Mouse (Mus musculus) layer of hippocampus, adult 8-10 months (tissue): ENCODE measurements around the gene Rlbp1. TPM values are rescaled to one million over a fixed set of nuclear protein-coding genes. Genes with fewer than 3 reads are reported as not detected.
A peak's percentile ranks its signal among the peaks of the same experiment; 100 is the strongest.

Experiments used
- DNase-seq, 2 experiments: peaks; one replicate each; pipeline ENCODE4 v3.0.0; 2022; ENCODE audit warnings: low spot score in 2 of 2
- total RNA-seq, 4 experiments: library from RNA; stranded (reverse); gene quantifications; 2 replicates each; pipeline ENCODE4 v1.2.4; 2022

The Rlbp1 gene
- total RNA-seq, 4 experiments from 2014 or later, result 23.5 to 25.8 (median 24.1) TPM

DNA sequence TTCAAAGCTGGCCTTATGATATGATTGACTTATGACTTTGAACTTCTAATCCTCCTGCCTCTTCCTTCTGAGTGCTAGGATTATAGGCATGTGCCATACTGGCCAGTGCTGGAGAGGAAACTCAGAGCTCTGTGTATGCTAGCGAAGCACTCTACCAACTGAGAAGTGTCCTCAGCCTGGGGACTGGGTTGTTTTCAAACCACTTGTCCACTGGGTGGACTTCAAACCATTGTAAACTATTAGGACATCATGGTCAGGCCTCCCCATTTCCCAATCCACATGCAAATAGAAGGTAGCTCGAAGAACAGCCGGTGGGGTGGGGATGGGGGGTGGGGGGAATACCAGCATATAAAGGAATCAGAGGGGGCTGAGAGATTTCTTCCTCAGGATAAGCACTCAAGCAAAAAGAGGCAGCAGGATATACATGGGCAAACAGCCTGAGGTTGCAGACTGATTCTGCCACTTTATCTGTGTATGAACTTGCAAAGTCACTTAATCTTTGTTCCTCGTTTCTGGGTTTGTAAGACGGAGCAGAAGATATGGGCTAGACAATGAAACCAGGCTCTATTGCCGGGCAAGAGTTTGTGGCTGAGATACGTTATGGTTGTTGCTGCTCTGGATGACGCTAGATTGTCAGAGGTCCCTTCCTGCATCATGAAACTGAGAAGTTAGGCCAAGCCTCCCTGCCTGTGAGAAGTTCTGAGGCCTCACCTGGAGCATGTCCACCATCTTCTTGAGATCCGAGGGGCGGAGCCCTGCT is 10.2 kb downstream of the Rlbp1 start:
- DNase-seq, result no peak

DNA sequence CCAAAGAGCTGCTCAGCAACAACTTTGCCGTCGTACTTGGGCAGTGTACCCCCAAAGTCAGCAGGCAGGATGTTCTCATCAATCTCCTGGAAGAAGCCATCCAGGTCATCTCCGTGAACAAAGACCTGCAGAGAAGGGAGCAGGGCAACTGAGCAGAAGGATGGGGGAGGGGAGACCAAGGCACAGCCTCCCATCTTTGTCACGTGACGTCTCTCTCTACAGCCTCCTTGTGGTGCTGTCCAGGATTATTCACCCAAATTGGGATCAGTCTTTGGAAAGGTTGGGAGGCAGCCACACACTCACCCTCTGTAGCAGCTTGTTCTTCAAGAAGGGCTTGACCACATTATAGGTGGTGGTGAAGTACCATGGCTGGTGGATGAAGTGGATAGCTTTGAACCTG is 11.3 kb downstream of the Rlbp1 start:
- DNase-seq, result no peak

DNA sequence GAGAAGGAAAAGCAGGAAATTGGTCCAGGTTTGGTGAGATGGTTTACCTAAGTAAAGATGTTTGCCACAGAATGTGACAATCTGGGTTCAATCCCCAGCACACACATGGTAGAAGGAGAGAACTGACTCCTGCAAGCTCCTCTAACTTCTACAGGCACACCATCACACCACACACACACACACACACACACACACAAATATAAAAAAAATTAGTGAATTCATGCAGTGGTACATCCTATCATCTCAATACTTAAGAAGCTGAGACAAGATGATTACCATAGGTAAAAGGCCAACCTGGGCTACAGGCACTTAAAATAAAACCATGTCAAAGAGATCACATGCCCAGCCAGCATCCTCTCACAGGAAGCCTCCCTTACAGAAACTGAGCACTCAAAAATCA is 12.8 kb downstream of the Rlbp1 start:
- DNase-seq, result no peak

DNA sequence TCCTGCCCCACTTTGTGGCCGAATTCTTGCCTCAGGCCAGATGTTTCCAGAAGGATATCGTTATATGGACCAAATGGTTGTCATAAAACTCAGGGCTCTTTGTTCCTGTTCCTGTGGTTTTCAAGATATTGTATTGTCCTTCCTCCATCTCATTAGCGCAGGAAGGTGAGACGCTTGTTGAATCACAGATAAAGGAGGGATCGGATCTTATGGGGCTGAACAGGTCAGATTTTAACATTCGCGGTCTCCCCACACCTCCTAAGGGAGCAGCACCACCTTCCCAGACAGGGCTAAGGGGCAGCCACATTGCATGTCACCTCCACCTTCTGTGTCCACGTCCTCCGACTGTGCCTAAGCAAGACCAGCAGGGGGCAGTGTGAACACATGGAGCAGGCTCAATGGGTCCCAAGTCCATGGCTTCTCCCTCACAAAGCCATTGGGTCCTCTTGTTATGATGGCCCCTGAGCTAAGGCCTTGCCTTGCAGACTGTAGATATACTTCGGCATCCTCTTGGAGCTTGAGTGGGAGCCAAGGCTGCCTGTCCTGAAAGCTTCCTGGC is 15.4 kb downstream of the Rlbp1 start:
- DNase-seq, result peak in 1 of 2 experiments; percentile 74

DNA sequence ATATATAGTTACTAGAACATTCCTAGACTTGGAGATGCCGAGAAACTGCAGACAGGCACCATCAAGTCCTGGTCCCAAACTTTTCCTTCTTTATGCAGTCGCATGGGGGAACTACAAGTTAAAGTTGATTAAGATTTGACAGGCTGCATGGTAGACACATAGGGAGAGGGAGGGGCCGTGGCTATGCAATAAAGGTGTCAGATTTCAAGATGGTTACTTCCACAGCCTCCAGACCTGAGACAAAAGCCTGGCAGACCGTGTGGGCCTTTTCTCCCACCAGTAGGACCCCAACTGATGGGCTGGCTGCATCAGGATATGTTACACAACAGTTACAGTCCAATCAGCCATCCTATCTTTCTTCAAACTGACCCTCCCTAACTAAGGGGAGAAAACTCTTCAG is 17.4 kb downstream of the Rlbp1 start:
- DNase-seq, result no peak

DNA sequence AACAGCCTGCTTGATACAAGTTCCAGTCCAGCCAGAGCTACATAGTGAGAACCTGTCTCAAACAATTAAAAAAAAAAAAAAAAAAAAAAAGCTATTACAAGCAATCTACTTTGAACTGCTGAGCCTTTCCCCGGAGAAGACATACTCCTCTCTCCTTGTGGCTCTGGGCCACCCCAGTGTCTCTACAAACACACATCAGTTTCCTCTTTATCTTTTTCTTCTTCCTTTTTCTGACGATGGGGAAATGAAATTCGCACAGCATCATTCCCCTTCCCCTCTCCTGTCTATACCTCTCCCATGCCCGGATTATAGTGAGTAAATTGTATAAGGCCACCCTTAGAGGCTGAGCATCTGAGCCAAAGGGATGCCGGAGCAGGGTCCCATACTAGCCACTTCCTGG is 18.2 kb downstream of the Rlbp1 start:
- no peak for DNase-seq

DNA sequence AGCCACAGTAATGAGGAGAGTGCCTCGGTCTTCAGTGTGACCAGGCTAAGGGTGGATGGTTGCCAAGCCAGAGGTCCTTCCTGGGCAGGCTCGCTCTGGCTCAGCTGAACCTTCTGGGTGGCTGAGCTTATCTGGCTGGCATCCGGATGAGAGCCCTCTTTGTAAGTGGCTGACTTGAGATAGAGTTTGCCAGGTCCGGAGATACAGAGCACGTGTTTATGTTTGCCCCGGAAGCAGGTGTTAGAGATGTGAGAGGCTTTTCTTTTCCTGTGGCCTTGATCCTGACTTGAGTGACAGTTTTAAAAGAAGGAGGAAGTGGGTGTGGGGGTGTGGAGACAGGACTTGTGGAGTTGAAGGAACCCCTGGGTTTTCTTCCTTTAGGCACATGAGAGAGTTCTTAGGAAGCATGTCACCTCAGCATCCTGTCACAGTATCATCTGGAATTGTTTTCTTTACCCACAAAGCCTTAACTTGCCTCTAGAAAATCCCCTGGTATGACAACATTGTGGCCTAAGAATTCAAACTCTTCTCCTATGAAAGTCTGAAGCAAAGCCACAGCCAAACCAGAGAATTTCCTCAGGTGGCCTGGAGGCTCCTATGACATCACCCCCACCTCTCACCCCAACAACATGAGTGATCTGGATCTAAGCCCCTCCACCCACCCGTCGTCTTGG is 23.3 kb downstream of the Rlbp1 start:
- DNase-seq, result peak; percentile 41 to 66

DNA sequence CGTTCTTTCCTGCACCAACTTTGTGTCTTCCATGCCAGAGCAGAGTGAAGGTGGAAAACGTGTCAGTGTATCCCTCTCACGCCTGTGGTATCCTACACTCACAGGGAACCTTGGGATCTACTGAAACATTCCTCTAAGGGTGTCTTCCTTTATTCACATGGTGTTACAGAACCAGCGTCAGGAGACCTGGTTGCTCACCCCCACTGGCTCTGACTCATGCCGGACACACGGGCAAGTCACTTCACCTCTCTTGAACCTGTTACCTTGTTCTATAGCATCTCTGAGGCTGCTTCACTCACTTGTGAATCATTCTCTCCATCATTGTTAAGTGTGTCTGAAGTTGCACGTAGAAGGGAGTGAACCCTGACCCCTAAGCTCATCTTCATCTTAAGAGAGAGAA is 24.0 kb downstream of the Rlbp1 start:
- no peak for DNase-seq

DNA sequence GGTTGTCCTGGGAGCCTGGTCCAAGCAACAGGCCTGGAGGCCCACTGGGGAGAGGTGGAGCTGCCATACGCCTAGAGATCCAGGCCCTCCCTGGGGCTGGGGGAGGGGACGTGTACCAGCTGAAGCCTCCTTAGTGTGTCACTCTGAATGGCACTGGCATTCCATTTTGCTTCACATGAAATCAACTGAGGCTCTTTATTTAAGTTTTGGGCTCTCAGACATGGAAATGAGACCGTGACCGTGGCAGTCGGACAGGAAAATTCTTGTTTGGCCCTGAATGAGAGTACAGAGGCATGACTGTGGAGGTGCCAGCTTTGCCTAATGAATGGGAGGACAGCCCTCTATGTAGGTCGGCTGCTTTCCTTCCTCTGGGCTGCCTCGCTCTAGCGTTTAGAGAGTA is 24.6 kb downstream of the Rlbp1 start:
- DNase-seq, result peak; percentile 58 to 73

DNA sequence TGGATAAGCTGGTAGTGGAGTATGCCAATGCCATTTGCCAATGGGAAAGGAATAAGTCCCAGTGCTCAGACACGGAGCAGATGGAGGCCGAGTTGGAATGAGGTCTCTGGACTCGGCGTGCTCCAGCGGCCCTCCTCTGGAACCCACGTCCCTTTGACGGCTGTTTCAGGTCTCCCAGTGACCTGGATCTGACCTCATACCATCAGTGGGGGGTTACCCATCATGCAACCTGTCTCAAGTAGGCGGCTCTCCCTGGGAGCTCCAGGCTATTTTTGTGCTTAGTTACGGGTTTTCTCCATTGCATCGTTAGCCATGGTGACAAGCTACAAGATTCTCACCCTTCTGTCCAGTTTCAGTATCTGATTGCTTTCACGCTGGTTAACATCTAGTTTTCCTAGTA is 26.8 kb downstream of the Rlbp1 start:
- no peak for DNase-seq

DNA sequence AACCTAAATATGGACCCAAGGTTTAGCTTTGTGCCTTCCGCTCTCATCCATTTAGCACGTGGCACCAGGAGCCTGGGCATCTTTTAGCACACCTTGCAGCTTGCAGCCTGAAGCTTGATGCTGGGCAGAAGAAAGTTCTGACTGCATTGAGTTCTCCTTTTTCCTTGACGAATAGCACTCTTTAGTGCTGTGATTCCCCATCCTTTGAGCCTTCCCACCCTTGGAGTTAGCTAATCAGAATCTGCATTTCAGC is 27.7 kb downstream of the Rlbp1 start:
- no peak for DNase-seq

DNA sequence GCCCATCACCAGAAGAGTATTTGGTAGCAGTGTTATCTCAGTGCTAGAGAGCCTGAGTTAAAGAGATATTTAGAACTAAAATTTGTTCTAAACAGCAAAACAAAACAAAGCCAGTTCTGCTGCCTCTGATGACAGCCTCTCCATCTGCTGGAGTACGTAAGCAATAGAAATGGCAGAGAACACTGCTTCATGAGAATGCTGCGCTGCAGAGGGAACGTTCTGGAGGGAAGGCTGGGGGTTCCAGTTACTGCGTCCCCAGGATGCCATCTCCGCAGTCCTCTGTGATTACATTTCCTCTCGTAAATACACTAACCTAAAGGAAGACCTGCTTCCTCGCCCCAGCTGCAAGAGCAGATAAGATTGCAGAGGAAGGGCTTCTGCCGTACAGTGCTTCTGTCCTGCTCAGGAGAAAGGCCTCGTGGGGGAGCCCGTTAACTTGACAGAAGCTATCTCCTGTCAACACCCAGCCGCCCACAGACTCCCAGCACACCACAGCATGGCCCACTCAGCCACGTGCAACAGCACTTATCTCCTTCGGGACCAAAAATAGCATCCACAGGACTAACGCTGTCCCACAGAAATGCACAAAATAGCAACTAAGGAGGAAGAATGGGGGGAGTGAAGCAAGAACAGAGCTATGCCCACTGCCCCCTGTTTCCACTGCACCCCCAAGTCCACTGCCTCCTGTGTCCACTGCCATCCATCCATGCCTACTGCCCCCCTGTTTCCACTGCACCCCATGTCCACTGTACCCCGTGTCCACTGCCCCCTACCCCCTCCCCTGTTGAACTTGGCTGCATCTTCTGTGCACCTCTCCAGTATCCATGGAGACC is 28.3 kb downstream of the Rlbp1 start:
- DNase-seq, result peak; percentile 77 to 88

DNA sequence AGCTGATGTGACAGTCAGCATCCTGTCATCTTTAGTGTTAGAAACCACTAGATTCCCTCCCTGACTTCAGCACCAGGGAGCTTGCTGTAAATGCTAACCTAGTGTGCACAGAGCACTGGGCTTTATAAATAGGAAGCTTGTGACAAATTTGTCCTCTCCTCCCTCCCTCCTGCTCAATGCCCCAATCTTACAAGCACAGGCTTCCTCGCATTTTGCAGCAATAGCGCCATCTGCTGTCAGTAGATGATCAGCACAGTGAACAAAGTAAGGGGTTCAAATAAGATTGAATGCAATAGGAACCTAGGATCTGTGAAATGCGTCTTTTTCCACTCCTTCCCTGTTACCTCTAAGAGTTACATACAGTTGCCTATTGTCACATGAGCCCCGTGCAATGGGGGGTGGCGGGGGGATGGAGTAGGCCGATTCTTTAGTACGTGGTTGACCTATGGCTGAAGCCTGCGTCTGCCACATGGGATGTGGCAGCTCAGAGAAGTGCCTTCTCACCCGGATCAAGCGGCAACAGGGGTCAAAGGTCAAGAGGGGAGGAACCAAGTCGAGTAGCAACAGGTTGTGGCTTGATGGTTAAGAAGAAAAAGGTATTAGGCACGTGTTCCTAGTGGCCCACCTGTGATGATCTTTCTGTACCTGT is 37.0 kb downstream of the Rlbp1 start:
- DNase-seq, result peak; percentile 86 to 89

DNA sequence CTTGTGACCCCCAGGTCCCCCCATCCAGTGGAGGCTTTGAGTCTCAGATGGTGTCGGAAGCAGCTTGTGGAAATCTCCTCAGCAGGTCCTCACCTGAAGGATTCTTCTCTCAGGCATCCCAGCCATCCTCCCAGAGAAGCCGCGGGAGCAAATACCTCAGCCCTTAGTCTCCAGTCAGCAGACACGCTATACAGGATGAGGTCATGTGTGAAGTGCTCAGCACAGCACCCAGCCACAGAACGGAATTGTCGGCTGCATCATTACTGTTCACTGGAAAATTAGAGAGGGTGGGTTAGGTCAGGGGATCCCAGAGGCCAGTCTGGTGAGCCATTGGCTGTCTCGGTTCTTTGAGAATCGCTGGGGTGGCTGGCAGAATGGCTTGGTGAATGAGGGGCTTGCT is 38.0 kb downstream of the Rlbp1 start:
- DNase-seq, result no peak

DNA sequence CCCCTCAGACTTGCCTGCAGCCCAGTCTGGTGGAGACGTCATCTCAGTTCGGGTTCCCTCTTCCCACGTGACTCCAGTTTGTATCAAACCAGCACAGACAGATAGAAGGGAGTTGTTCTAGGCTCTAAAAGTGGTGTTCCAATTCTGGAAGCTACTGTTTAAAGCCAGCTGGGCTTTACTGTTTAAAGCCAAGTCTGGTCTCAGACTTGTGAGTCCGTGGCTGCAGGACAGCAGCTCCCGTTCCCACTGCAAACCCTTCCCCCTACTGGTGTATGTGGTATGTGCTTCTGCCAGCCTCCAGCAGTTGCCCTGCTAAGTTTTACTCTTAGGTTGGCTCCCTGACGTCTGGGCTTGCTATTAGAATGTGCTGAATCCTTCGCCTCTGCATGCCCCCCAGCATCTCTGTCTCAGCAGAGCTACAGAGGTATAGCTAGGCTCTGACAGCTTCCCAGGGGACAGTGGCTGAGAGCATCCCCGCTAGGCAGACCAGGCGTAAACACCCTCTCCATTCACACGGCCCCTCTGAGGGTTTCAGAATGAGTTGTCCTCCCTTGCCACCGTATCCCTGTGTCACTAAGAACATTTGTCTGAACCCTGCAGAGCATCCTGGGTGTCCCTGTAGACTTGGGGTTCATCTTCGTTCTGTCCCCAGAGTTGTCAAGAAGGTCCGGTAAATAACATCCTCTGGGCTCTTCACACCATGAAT is 39.6 kb downstream of the Rlbp1 start:
- DNase-seq, result no peak

DNA sequence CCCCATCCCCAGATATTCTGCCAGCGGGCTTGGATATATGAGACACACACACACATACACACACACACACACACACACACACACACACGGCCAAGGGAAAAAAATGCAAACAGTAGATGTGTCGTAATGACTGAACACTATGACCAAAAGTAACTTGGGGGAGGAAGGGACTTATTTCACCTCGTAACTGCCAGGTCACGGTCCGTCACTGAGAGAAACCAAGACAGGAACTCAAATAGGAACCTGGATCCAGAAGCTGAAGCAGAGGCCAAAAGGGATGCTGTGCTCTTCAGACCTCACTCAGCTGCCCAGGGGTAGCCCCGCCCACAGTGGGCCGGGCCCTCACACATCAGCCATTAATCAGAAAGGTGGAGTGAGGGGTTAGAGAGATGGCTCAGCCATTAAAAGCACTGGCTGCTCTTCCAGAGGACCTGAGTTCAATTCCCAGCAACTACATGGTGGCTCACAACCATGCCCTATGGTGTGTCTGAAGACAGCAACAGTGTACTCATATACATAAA is 40.2 kb downstream of the Rlbp1 start:
- DNase-seq, result no peak

DNA sequence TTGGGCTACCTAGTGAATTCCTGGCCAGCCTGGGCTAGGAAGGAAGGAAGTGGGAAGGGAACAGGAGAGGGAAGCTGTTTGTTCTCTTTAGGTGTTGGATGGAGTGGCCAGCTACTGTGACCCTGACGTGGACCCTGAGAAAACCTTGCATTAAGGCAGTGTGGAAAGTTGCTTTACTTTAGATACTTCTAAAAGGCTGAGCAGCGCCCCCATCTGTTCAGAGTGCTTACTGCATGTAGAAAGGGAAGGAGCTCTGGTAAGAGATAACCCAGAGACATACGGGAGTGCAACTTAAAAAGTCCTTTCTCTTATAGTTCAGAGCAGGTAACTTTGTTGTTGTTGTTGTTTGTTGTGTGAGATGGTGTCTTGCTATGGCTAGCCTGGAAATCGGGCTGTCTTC is 40.9 kb downstream of the Rlbp1 start:
- peak in 1 of 2 experiments; percentile 56 for DNase-seq

DNA sequence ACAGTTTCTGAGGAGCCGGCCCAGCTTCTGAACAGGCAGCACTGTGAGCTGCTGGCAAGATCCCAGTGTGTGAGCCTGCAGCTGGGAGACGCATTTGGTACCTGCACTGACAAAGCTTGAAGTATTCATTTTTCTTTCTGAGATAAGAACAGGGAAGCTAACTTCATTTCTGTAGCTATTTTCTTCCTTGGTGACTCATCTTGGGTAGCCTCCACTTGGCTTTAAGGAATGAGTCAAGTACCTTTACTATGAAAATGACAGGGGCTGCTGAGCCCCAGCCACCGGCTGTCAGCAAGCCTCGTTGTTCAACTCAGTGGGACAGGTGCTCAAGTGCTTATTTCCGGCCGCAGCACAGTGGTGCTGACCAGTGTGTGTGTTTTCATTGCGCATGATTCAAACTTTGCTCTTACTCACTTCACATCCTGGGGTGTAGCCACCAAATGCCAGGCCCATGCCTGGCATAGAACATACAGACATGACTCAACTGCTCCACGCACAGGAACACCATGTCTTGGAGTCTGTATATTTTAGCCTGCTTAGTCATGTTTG is 50.4 kb downstream of the Rlbp1 start:
- DNase-seq, result peak in 1 of 2 experiments; percentile 43

DNA sequence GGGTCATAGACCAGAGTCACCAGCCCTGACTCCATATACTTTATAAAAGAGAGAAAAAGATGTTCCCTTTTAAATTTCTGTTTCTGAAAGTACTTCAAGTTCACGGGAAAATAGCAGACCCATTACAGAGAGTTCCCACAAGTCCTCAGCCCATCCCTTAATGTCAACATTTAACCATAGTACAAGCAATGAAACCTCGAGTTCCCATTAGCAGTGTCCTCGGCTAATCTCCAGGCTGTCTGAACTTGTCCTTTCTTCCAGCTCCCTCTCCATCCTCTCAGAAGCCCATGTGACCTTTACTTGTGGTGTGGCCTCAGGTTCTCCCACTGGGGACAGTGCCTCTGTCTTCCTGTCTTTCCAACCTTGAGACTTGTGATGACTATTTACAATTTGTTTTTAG is 53.4 kb downstream of the Rlbp1 start:
- no peak for DNase-seq

DNA sequence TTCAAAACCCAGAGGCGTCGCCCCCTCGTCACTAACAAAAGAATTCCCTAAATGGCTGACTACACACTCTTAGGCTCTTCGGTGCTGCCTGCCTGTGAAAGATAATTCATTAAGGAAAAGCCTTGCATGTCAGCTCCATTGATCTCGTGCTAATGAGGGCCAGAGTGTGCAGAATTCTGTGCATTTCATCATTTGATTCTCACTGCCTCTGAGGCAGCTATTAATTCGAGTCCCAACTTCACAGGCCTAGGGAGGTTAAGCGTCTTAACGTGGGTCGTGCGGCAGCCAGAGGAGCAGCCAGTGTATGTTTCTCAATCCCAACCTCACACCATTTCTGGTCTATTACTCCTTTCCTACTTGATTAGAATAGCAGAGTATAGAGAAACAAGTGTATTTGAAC is 55.7 kb downstream of the Rlbp1 start:
- DNase-seq, result no peak

DNA sequence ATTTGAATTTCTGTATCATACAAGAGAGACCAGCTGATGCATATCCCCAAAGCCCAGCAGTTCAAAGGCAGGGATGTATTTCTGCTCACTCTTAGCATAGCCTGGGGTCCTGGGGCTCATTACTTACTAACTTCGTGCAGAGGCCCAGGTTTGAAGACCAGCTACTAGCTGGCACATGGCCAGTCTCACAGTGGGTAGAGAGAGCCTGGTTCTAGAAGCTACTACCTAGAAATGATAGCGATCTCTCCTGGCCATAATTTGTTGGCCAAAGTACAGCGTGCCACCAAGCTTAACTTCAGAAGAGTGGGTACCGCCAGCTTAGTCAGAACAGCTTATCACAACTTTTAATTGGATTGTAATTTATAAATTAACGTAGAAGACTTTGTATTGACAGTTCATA is 58.1 kb downstream of the Rlbp1 start:
- DNase-seq, result no peak
